Mouse (Mus musculus) left cerebral cortex, postnatal 10 days (tissue): ENCODE results near the gene Zscan26. TPM values are rescaled to one million over a fixed set of nuclear protein-coding genes. Genes with fewer than 3 reads are reported as not detected.
"Not testable (repeated sequence)": the region's sequence is repeated elsewhere in the genome, so short reads cannot be mapped to it uniquely, and the experiment has no call there.

ENCODE experiments used
- DNase-seq, 2 experiments: peaks; one replicate each; pipeline ENCODE4 v3.0.0; 2021 to 2022; ENCODE audit warnings: low spot score in 2 of 2, mixed read lengths in 1 of 2; ENCODE audit errors: extremely low spot score in 1 of 2
- intact Hi-C: fragments of 180-260 bp; cut with DNase I; formaldehyde crosslinking; loops from one replicate; pipeline ENCODE4 v1.15.1; 2025
- total RNA-seq, 2 experiments: library from RNA; stranded (reverse); gene quantifications; 2 replicates each; pipeline ENCODE4 v1.2.3; 2021

The Zscan26 gene
- 10 to 100 TPM; 27.6 to 30.0 TPM for total RNA-seq

GRCm38 (mm10) chr13:21453449-21453848 lies at the start of gene Zscan26:
Zscan26 (minus strand) TSS chr13:21453730.
- DNase-seq = peak; percentile 63 to 77
- intact Hi-C loops = loop anchor here (5.0 kb wide), 1 partner anchor 51 kb away; the partner anchor contains the start of gene Zkscan3

- intact Hi-C loops = no loop called here
- DNase-seq = no peak
Observed at GRCm38 (mm10) chr13:21502296-21502695, 48.8 kb upstream of the Zscan26 start.

DNA sequence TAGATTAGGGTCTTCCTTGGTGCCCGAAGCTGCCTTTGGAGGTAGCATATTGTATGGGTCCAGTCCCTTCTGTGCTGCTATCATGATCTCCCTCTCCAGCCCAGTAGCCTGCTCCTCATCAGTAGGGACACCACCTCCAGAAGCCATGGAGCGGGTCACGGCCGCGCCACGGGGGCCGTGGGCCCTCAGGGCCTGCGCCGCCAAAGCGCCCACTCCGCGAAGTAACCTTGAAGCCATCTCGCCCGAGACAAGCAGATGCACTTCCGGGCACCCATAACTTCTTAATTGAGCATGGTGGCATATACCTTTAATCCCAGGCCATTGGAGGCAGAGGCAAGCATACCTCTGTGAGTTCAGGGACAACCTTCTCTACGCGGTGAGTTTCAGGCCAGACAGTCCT lies 47.7 kb upstream of the Zscan26 start, which contains the start of gene Gm11273:
Gm11273 (minus strand) TSS at position 237 of the 400 bp plus-strand sequence.
- DNase-seq, intact Hi-C loops: not testable (repeated sequence)

GRCm38 (mm10) chr13:21495080-21495479 lies 41.5 kb upstream of the Zscan26 start, which contains the start of gene AK157302:
AK157302 (plus strand) TSS chr13:21495223.
- intact Hi-C loops = no loop called here
- peak in 1 of 2 experiments; percentile 49 for DNase-seq

DNA sequence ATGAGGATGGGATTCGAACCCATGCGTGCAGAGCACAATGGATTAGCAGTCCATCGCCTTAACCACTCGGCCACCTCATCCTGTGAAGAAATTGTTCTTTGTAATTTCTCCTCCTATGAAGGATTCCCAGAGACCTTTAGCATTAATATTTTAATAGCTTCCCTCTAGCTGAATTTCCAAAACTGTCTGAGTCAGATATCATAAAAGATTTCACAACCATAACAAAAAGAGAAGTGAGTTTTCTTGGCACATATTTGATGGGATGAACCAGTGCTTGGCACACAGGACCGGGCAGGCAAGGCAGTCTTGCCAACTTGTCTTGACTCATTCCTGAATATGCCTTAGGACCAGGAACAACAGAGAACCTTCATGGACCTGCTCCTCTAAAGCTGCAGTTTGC lies 39.3 kb upstream of the Zscan26 start:
- intact Hi-C loops = no loop called here
- DNase-seq = no peak

DNA sequence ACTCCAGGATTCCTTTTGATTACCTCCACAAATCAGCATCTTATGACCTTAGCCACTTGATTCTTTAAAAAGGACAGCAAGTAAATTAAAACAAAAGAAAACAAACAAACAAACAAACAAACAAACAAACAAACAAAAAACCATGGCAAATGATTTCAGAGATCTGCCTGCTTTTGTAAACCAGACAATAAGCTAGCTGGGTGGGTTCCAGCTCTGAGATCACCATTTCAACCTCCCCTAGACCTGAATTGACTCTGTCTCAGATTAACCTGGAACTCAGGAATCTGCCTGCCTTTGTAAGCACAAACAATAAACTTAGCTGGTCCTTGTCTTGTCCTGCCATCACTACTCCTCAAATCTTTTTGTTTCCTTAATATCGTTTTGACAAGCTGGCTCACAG lies 33.4 kb upstream of the Zscan26 start:
- intact Hi-C loops = no loop called here
- no peak for DNase-seq

- DNase-seq = peak; percentile 70 to 79
- intact Hi-C loops = not testable (repeated sequence)
Observed at GRCm38 (mm10) chr13:21478759-21479670, 25.5 kb upstream of the Zscan26 start, which contains the start of the genes Zkscan4 and Gm10065. Zkscan4 (plus strand) TSS chr13:21478907. Gm10065 (minus strand) TSS chr13:21479441.

- no peak for DNase-seq
- intact Hi-C loops = no loop called here
Observed at GRCm38 (mm10) chr13:21472427-21472826, 18.9 kb upstream of the Zscan26 start.

- no peak for DNase-seq
- intact Hi-C loops = no loop called here
Observed at GRCm38 (mm10) chr13:21469097-21469496, 15.6 kb upstream of the Zscan26 start.

- intact Hi-C loops = no loop called here
- peak; percentile 33 to 88 for DNase-seq
Observed at GRCm38 (mm10) chr13:21468061-21469019, 14.8 kb upstream of the Zscan26 start, which contains the start of gene Nkapl. Nkapl (minus strand) TSS chr13:21468509.

DNA sequence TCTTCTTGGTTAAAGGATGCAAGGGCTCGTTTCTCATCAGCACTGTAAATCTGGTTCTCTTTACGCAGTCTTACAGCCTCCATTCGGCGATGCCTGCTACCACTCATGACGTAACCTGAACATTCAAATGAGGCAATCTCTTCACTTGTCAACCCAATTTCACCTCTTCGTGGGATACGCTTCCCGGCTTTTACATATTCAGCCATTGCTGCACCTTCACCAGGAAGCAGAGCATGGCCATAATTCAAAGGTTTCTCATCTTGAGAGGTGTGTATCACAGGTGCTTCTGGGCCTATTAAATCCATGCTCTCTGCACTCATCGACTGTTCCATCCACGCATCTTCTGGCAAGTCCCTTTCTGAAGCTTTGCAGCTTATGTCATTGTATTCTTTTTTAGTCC lies 13.8 kb upstream of the Zscan26 start:
- intact Hi-C loops = no loop called here
- DNase-seq = no peak

- intact Hi-C loops, DNase-seq: not testable (repeated sequence)
Observed at GRCm38 (mm10) chr13:21462516-21462915, 9.0 kb upstream of the Zscan26 start.

GRCm38 (mm10) chr13:21456347-21456746 lies 2.8 kb upstream of the Zscan26 start:
- no peak for DNase-seq
- intact Hi-C loops = no loop called here

DNA sequence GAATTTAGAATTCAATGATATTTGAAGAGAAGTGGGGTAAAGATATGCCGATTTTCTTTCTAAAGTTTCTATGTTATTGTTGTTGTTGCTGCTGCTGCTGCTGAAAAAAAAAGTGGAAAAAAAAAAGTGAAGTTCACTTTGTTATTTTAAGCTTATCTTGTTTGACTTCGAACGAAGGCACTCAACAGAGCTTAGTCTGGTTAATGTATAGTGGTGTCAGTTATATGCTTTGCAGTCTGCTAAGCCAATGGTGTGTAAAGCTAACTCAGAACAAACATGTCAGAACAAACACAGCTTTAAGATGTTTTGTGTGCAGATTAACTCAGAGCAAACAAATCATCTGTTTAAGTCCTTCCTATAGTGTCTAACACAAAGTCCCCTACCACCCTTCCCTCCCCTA lies 603 bp upstream of the Zscan26 start:
- intact Hi-C loops = loop anchor here (5.0 kb wide), 1 partner anchor 52 kb away; the partner anchor contains the start of gene Zkscan3
- no peak for DNase-seq

GRCm38 (mm10) chr13:21453042-21453441 lies 488 bp downstream of the Zscan26 start:
- DNase-seq = no peak
- intact Hi-C loops = loop anchor here (5.0 kb wide), 1 partner anchor 51 kb away; the partner anchor contains the start of gene Zkscan3

- intact Hi-C loops = no loop called here
- DNase-seq = no peak
Observed at GRCm38 (mm10) chr13:21447856-21448614, 5.5 kb downstream of the Zscan26 start.

DNA sequence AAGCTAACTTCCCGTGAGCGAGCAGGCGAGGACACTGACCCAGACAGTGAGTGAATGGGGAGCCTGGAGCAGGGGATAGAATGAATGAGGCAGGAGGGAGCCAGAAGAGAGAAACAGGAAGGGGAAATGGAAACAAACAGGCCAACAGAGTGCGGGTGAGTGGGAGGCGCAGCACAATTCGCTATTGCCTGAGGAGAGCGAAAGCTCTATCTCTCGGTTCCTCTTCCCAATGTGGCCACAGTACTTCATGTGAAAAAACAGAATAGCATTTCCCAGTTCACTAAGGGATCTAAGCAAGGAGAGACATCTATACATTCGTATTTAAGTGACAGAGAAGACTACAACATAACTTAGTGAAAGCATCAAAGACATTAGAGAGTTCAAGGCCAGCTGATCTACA lies 6.7 kb downstream of the Zscan26 start:
- no peak for DNase-seq

DNA sequence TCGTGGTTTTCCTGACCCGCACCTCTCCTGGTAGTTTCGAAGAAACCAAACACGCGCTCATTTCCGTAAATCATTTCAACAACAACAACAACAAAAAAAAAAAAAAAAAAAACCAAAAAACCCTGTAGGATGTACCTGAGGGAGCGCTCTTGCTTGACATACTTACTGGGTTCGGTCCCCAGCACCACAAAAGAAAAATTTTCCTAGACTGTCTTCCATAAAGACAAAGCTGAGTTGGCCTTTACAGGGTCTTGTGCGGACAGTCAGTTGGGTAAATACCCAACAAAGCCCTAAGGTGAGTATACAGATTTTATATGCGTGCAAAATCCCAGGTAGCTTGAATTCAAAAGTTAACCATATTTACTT lies 12.3 kb downstream of the Zscan26 start:
- intact Hi-C loops = no loop called here

More for the DNA sequence above, 6.7 kb downstream of the Zscan26 start:
- intact Hi-C loops = no loop called here

More for the DNA sequence above, 12.3 kb downstream of the Zscan26 start:
- no peak for DNase-seq
